Mouse (Mus musculus) bone marrow, adult 2 months (tissue): ENCODE results near the gene Lypd6b. TPM values are rescaled to one million over a fixed set of nuclear protein-coding genes. Genes with fewer than 3 reads are reported as not detected.

Experiments used
- H3K27ac ChIP-seq: fragments of 200-500 bp; 2 replicates; pipeline ENCODE4 v1.5.1; 2012; ENCODE audit warnings: low read depth, mild to moderate bottlenecking, control low read depth, inconsistent platforms, low read length; ENCODE audit not compliant: control insufficient read depth, poor library complexity, insufficient read depth
- H3K4me1 ChIP-seq: fragments of 200-500 bp; 2 replicates; pipeline ENCODE4 v1.6.1; 2011; ENCODE audit warnings: low read length; ENCODE audit not compliant: control insufficient read depth, insufficient read depth
- H3K4me3 ChIP-seq: fragments of 200-500 bp; replicated peaks from 2 replicates; pipeline ENCODE3; 2011; ENCODE audit warnings: mild to moderate bottlenecking, low read depth, low read length, control low read depth; ENCODE audit not compliant: control insufficient read depth
- CTCF ChIP-seq: fragments of 200-500 bp; IDR thresholded peaks from 2 replicates; pipeline ENCODE4 v1.5.1; 2011; ENCODE audit warnings: low read length, control low read depth; ENCODE audit not compliant: control insufficient read depth, insufficient read depth
- POLR2A ChIP-seq: fragments of 200-500 bp; IDR thresholded peaks from 2 replicates; pipeline ENCODE4 v1.6.1; 2011; ENCODE audit warnings: low read depth, mild to moderate bottlenecking, control low read depth, low read length, borderline replicate concordance; ENCODE audit not compliant: control insufficient read depth
- WGBS: fragments of 180-500 bp; shearing (Covaris S2); methylation state at CpG from one replicate; pipeline ENCODE4 v1.1.7; 2018; 5-methylcytosine and 5-hydroxymethylcytosine counted together
- polyA plus RNA-seq: library from polyadenylated mRNA; stranded (reverse); fragments of >200 nt; gene quantifications from 2 replicates; pipeline ENCODE4 v1.2.4, GENCODE M21; 2011; ENCODE audit warnings: low replicate concordance; ENCODE audit not compliant: missing spikeins, insufficient read depth, insufficient read length

Lypd6b gene
- polyA plus RNA-seq, 1 experiment = not detected

GRCm38 (mm10) chr2:49840573-49840972, 53.1 kb downstream of the Lypd6b start:
- no peak overlapping the region for H3K27ac ChIP-seq

GRCm38 (mm10) chr2:49841089-49841488, 53.6 kb downstream of the Lypd6b start:
- TF ChIP-seq POLR2A (no peak), CTCF (no peak)
- Histone ChIP-seq H3K4me1 (no peaks in the 10 kb centered on the region), H3K4me3 (no peak overlapping the region), H3K27ac (no peak overlapping the region)
- WGBS = 85% methylated on average over 5 of the region's 5 CpGs

More at GRCm38 (mm10) chr2:49840573-49840972, 53.1 kb downstream of the Lypd6b start:
- 48% methylated on average over 6 of the region's 6 CpGs for WGBS
- Histone ChIP-seq H3K4me1 (no peaks in the 10 kb centered on the region), H3K4me3 (no peak overlapping the region)
- TF ChIP-seq POLR2A (no peak), CTCF (no peak)

DNA sequence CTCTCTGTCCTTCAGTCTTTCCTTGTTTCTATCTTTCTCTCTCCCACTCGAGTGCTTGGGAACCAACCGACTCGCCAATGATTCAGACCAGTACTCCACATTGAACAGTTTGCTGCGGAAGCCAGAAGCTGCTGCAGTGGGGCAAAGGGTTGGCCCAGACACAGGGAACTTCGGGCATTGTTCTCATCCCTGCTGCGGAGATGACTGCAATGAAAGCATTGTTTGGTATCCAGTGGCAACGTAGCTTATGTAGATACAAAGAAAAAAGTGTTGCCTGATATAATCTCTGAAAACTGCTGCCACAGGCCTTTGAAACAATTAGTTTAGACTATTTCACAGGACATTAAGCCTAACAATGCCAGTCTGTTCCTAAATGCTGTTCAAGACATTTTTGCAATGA, 57.6 kb downstream of the Lypd6b start:
- TF ChIP-seq POLR2A = no peak
- no peak for TF ChIP-seq CTCF
- no peak overlapping the region for H3K4me3 ChIP-seq
- no peaks in the 10 kb centered on the region for H3K4me1 ChIP-seq
- H3K27ac ChIP-seq = no peak overlapping the region
- 81% methylated on average over 7 of the region's 7 CpGs for WGBS

GRCm38 (mm10) chr2:49846097-49846496, 58.6 kb downstream of the Lypd6b start:
- no peak for TF ChIP-seq CTCF
- no peak for TF ChIP-seq POLR2A
- Histone ChIP-seq H3K4me3 (no peak overlapping the region), H3K4me1 (no peaks in the 10 kb centered on the region), H3K27ac (no peak overlapping the region)
- WGBS = 15% methylated on average over 3 of the region's 3 CpGs

GRCm38 (mm10) chr2:49846880-49847279, 59.4 kb downstream of the Lypd6b start:
- Histone ChIP-seq H3K4me1 (no peaks in the 10 kb centered on the region), H3K27ac (no peak overlapping the region), H3K4me3 (no peak overlapping the region)
- 79% methylated on average over 3 of the region's 3 CpGs for WGBS
- no peak for TF ChIP-seq CTCF
- no peak for TF ChIP-seq POLR2A

- Histone ChIP-seq H3K4me3 (no peak overlapping the region), H3K27ac (no peak overlapping the region), H3K4me1 (no peaks in the 10 kb centered on the region)
- 7% methylated on average over 2 of the region's 2 CpGs for WGBS
- TF ChIP-seq CTCF = no peak
- TF ChIP-seq POLR2A = no peak
These were observed 60.3 kb downstream of the Lypd6b start for GRCm38 (mm10) chr2:49847831-49848230.

- Histone ChIP-seq H3K4me1 (no peaks in the 10 kb centered on the region), H3K4me3 (no peak overlapping the region), H3K27ac (no peak overlapping the region)
- no peak for TF ChIP-seq POLR2A
- TF ChIP-seq CTCF = no peak
- 62% methylated on average over 1 of the region's 1 CpGs for WGBS
These were observed 62.3 kb downstream of the Lypd6b start for GRCm38 (mm10) chr2:49849771-49850170.

GRCm38 (mm10) chr2:49851977-49852376, 64.5 kb downstream of the Lypd6b start:
- H3K4me1 ChIP-seq = no peaks in the 10 kb centered on the region; the same call in 1 of the 2 replicates
- no peak overlapping the region for H3K4me3 ChIP-seq
- TF ChIP-seq POLR2A = no peak
- no peak for TF ChIP-seq CTCF
- no peak overlapping the region for H3K27ac ChIP-seq

DNA sequence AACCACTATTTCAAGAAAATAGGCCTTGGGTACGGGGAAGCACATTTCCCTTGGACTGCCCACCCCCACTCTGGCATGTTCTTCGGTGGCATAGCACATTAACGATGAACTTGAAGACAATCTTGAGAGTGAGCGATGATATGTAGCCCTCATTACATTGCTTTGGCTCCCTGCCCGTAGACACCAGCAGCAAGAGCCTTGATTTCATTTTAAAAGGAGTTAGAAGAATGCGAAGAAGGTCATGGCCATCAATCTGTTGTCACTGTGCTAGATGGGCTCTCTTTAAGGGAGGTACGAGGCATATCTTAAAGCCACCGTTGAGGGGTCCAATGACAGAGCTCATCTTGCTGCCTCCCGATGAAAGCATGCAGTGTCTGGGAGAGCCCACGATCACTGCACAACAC, 68.7 kb downstream of the Lypd6b start:
- WGBS = 75% methylated on average over 10 of the region's 10 CpGs
- Histone ChIP-seq H3K27ac (no peak overlapping the region), H3K4me3 (no peak overlapping the region), H3K4me1 (no peaks in the 10 kb centered on the region; the same call in 1 of the 2 replicates)
- no peak for TF ChIP-seq CTCF
- no peak for TF ChIP-seq POLR2A
